Mouse (Mus musculus) lung, embryonic 14.5 days (tissue): Measurements from ENCODE around the gene Styx. TPM values are rescaled to one million over a fixed set of nuclear protein-coding genes. Genes with fewer than 3 reads are reported as not detected.
A peak's percentile ranks its signal among the peaks of the same experiment; 100 is the strongest.

Source experiments
- ATAC-seq: fragments of 200-750 bp; cut with Nextera tagmentation; 2 replicates; pipeline ENCODE4 v1.8.0; 2017; ENCODE audit warnings: mild to moderate bottlenecking, moderate TSS enrichment, moderate library complexity; ENCODE audit not compliant: insufficient read depth
- DNase-seq: peaks from one replicate; pipeline ENCODE4 v3.0.0-alpha.2; 2015
- H3K27ac ChIP-seq: fragments of 300-500 bp; sonication (generic); 2 replicates; pipeline ENCODE4 v1.5.1; 2014; ENCODE audit warnings: low read depth, mild to moderate bottlenecking, moderate library complexity
- H3K27me3 ChIP-seq: fragments of 300-500 bp; sonication (generic); 2 replicates; pipeline ENCODE4 v1.6.1; 2014; ENCODE audit warnings: low read length, control low read depth; ENCODE audit not compliant: insufficient read depth
- H3K36me3 ChIP-seq: fragments of 300-500 bp; sonication (generic); 2 replicates; pipeline ENCODE4 v1.6.1; 2014; ENCODE audit warnings: control low read depth; ENCODE audit not compliant: insufficient read depth
- H3K4me1 ChIP-seq: fragments of 300-500 bp; sonication (generic); 2 replicates; pipeline ENCODE4 v1.6.1; 2014; ENCODE audit warnings: antibody characterized with exemption, control low read depth; ENCODE audit not compliant: insufficient read depth
- H3K4me2 ChIP-seq: fragments of 300-500 bp; sonication (generic); 2 replicates; pipeline ENCODE4 v1.6.1; 2014; ENCODE audit warnings: mild to moderate bottlenecking
- H3K4me3 ChIP-seq: fragments of 300-500 bp; sonication (generic); 2 replicates; pipeline ENCODE4 v1.5.1; 2014; ENCODE audit warnings: low read depth, low read length
- H3K9ac ChIP-seq: fragments of 300-500 bp; sonication (generic); 2 replicates; pipeline ENCODE4 v1.6.1; 2014
- H3K9me3 ChIP-seq: fragments of 300-500 bp; sonication (generic); 2 replicates; pipeline ENCODE4 v1.6.1; 2016; ENCODE audit warnings: low read depth, low read length, control low read depth
- CTCF ChIP-seq: IDR thresholded peaks from 2 replicates; pipeline ENCODE4 v1.5.1; 2016; ENCODE audit warnings: antibody characterized with exemption, low read depth
- WGBS: fragments of 180-500 bp; shearing (Covaris S2); extraction: QIAGEN DNeasy Blood & Tissue Kit; methylation state at CpG from one replicate; pipeline ENCODE4 v1.1.7; 2014; 5-methylcytosine and 5-hydroxymethylcytosine counted together
- polyA plus RNA-seq: library from polyadenylated mRNA; unstranded; fragments of >200 nt; fragmentation: Nextera tagmentation; extraction: Ambion mirVana; gene quantifications from 2 replicates; pipeline ENCODE4 v1.2.1, GENCODE M21; 2014

The Styx gene
- polyA plus RNA-seq, 1 experiment from 2014 or later = 74.6 TPM

DNA sequence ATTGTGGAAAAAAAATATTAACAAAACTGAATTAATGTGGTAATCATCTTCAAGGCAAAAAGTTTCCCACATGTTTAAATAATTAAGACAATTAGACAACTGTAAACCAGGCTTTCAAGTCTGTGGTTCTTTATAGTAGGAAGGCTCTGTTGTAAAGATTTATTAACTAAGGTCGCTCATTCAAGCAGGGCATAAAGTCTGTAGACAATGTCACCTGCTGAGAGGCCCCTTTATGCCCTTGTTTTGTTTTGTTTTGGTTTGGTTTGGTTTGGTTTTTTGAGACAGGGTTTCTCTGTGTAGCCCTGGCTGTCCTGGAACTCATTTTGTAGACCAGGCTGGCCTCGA lies 88.0 kb downstream of the Styx start:
- Histone ChIP-seq H3K9ac (no peak overlapping the region), H3K27ac (no peak overlapping the region), H3K4me2 (no peak overlapping the region), H3K36me3 (no peaks in the 10 kb centered on the region), H3K27me3 (no peaks in the 10 kb centered on the region), H3K4me3 (no peak overlapping the region), H3K9me3 (no peaks in the 10 kb centered on the region), H3K4me1 (peaks cover 13% of the 10 kb centered on the region; the same call in 1 of the 2 replicates)
- TF ChIP-seq CTCF = no peak
- no peak for ATAC-seq
- no peak for DNase-seq
- WGBS = 88% methylated on average over 1 of the region's 2 CpGs

DNA sequence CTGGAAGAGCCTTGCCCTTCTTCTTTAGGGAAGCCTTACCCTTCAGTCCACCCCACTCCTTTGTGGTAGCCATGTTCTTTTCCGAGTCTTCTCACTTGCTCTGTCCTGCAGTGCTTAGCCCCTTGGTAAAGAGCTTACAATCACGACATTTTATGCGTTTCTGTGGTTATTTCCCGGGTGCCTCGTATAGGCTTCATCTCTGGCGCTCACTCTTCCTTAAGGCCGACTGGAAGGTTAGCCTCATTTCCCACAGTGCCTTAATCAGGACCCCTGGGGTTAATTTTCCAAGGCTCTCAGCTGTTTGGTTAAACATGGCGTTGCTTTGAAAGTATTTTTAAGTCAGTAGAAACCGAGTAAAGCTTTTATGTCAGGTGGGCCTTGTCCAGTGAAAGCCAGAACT lies 88.5 kb downstream of the Styx start:
- peaks cover 13% of the 10 kb centered on the region; the same call in 1 of the 2 replicates for H3K4me1 ChIP-seq
- ATAC-seq (no peak), DNase-seq (no peak)
- TF ChIP-seq CTCF = no peak
- H3K4me2 ChIP-seq = no peak overlapping the region
- no peak overlapping the region for H3K4me3 ChIP-seq
- H3K27me3 ChIP-seq = no peaks in the 10 kb centered on the region
- no peak overlapping the region for H3K27ac ChIP-seq
- no peaks in the 10 kb centered on the region for H3K9me3 ChIP-seq
- H3K36me3 ChIP-seq = no peaks in the 10 kb centered on the region
- no peak overlapping the region for H3K9ac ChIP-seq
- WGBS = 74% methylated on average over 9 of the region's 9 CpGs

DNA sequence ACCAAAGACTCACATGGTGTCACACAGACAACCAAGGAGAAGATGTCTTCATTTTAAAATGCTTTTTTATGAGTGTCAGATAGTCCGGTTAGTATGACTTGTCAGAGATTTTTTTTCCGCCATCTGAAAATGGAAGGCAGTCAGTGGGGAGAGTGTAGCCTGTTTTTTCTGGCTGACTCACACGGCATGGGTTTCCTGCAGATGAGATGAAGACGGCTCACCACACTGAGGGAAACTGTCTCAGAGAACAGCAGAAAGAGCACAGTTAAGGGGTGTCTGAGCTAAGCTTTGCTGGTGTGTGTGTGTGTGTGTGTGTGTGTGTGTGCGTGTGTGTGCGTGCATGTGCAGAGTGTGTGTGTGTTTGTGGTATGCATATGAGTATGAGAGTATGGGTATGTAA lies 90.4 kb downstream of the Styx start:
- H3K9me3 ChIP-seq = no peaks in the 10 kb centered on the region
- 79% methylated on average over 6 of the region's 6 CpGs for WGBS
- DNase-seq (no peak), ATAC-seq (no peak)
- no peaks in the 10 kb centered on the region for H3K36me3 ChIP-seq
- H3K4me3 ChIP-seq = no peak overlapping the region
- H3K27ac ChIP-seq = no peak overlapping the region
- H3K4me2 ChIP-seq = no peak overlapping the region
- H3K27me3 ChIP-seq = no peaks in the 10 kb centered on the region
- no peak for TF ChIP-seq CTCF
- peaks cover 18% of the 10 kb centered on the region for H3K4me1 ChIP-seq
- H3K9ac ChIP-seq = no peak overlapping the region

DNA sequence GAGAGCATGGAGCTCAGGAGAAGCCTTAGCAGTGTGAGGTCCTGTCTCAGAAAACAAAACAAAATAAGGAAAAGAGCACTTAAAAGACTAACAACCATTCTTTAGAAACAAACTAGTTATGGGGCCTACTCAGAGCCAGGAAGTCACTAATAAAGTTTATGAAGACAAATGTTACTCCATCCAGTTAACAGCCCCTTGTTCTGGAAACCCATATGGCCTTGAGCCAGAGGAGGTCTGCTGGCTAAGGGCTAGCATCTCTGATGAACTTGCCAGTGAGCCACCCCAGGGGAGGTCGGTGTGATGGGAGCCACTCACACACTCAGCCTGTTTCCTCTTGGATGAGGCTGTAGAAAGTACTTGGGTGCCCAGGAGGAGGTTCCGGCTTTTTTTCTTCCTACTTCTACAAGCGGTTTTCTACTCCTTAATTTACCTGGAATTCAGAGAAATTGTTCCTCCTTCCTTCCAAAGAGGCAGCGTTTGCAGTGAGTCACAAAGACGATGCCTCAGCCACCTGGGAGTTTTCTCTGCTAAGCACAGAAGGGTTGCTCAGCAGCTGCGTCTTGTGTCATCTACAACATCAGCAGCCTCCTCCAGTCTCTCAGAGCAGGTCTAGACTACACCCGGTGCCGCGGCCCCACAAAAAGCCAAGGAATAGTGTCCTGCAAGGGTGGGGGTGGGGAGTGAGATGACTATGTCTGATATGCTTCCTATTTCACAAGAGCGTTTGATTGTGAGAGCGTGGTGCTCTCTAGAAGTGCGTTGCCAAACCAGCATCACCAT lies 92.1 kb downstream of the Styx start:
- Histone ChIP-seq H3K9me3 (no peaks in the 10 kb centered on the region), H3K36me3 (no peaks in the 10 kb centered on the region), H3K27ac (peak overlapping the region; percentile 65; the same call in 1 of the 2 replicates), H3K4me2 (no peak overlapping the region), H3K27me3 (no peaks in the 10 kb centered on the region), H3K4me3 (no peak overlapping the region), H3K9ac (no peak overlapping the region), H3K4me1 (peaks cover 16% of the 10 kb centered on the region)
- WGBS = 53% methylated on average over 12 of the region's 12 CpGs
- DNase-seq (peak; percentile 35), ATAC-seq (no peak; the same call in 1 of the 2 replicates)
- no peak for TF ChIP-seq CTCF

DNA sequence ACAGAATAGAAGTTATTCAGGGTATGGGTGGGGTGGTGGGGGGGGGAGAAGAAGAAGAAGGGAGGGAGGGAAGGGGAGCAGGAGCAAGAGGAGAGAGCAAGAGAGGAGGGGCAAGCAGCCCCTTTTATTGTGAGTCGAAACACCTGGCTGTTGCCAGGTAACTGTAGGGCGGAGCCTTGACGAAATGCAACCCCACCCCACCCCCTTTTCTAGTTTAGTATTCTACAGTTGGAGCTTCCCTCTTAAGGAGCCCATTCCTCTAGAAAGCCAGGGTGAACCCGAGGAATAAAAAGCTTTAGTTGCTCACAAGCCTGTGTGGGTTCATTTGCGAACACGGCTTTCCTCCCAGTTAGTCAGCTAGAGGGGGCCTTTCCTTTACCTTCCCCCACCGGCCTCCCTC lies 94.0 kb downstream of the Styx start:
- Histone ChIP-seq H3K4me2 (no peak overlapping the region), H3K27me3 (no peaks in the 10 kb centered on the region), H3K9me3 (no peaks in the 10 kb centered on the region), H3K4me3 (no peak overlapping the region), H3K27ac (no peak overlapping the region), H3K36me3 (no peaks in the 10 kb centered on the region), H3K9ac (no peak overlapping the region), H3K4me1 (peaks cover 16% of the 10 kb centered on the region)
- ATAC-seq (no peak), DNase-seq (no peak)
- 55% methylated on average over 7 of the region's 7 CpGs for WGBS
- TF ChIP-seq CTCF = no peak

DNA sequence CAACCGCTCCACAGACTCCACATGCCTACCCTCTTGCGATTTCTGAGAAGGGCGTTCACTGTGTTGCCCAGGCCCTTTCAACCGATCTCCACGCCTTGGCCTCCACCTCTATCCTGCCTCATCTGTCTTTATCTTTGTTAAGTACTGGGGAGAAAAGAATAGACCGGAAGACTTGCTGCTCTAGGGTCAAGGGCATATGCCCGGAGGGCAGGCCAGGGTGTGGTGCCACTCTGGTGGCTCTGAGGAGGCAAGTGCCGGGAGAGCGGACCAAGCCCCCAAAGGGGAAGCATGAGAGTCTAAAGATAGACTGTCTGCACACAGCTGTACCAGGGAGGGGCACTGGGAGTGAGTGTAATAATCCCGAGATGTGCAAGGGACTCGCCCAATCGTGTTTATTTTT lies 94.6 kb downstream of the Styx start:
- TF ChIP-seq CTCF = no peak
- H3K4me2 ChIP-seq = no peak overlapping the region

DNA sequence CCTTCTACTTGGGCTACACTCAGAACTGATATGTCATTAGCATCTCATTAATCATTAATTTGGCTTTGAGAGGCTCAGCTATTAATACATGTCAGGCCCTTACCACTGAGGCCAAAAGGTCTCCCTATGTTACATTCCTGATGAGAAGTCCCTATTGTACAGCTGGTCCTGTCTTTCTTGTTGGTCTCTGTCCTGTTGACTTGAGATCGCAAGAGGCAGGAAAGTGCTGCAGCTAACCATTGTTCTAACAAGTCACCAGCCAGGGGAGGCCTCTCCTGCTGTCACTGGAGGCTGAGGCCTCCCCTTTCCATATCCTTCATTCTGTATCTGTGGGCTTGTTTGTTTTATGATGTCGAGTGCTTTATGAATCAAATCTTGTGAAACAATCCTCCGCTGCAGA lies 95.9 kb downstream of the Styx start:
- DNase-seq = peak; percentile 34
- Histone ChIP-seq H3K4me1 (peaks cover 16% of the 10 kb centered on the region), H3K9ac (no peak overlapping the region), H3K9me3 (no peaks in the 10 kb centered on the region), H3K27ac (no peak overlapping the region), H3K4me2 (no peak overlapping the region), H3K36me3 (no peaks in the 10 kb centered on the region), H3K27me3 (no peaks in the 10 kb centered on the region), H3K4me3 (no peak overlapping the region)
- ATAC-seq = no peak
- TF ChIP-seq CTCF = no peak
- 23% methylated on average over 3 of the region's 3 CpGs for WGBS

More for the DNA sequence above, 94.6 kb downstream of the Styx start:
- 56% methylated on average over 12 of the region's 12 CpGs for WGBS
- peak; percentile 26; the same call in 1 of the 2 replicates for ATAC-seq
- Histone ChIP-seq H3K4me1 (peaks cover 16% of the 10 kb centered on the region), H3K9me3 (no peaks in the 10 kb centered on the region), H3K36me3 (no peaks in the 10 kb centered on the region), H3K4me3 (no peak overlapping the region), H3K27me3 (no peaks in the 10 kb centered on the region), H3K27ac (no peak overlapping the region), H3K9ac (no peak overlapping the region)
- no peak for DNase-seq
